Mouse (Mus musculus) stomach, embryonic 14.5 days (tissue): ENCODE results near the gene Dgkg. TPM values are rescaled to one million over a fixed set of nuclear protein-coding genes. Genes with fewer than 3 reads are reported as not detected.

Source experiments
- ATAC-seq: fragments of 200-750 bp; cut with Nextera tagmentation; 2 replicates; pipeline ENCODE4 v1.8.0; 2017; ENCODE audit warnings: low read depth, moderate TSS enrichment; ENCODE audit not compliant: insufficient number of reproducible peaks, insufficient read depth, low FRiP score
- H3K27ac ChIP-seq: fragments of 300-500 bp; sonication (generic); 2 replicates; pipeline ENCODE4 v1.5.1; 2014; ENCODE audit warnings: mild to moderate bottlenecking, low read length, moderate library complexity, mixed read lengths
- H3K27me3 ChIP-seq: fragments of 300-500 bp; sonication (generic); 2 replicates; pipeline ENCODE4 v1.6.1; 2014; ENCODE audit warnings: low read length, control low read depth, mixed read lengths; ENCODE audit not compliant: control insufficient read depth, insufficient read depth
- H3K36me3 ChIP-seq: fragments of 300-500 bp; sonication (generic); 2 replicates; pipeline ENCODE4 v1.6.1; 2014; ENCODE audit warnings: mild to moderate bottlenecking, control low read depth, low read length, moderate library complexity, mixed read lengths; ENCODE audit not compliant: control insufficient read depth, insufficient read depth
- H3K4me1 ChIP-seq: fragments of 300-500 bp; sonication (generic); 2 replicates; pipeline ENCODE4 v1.6.1; 2014; ENCODE audit warnings: low read length, control low read depth, mixed read lengths; ENCODE audit not compliant: control insufficient read depth, insufficient read depth
- H3K4me2 ChIP-seq: fragments of 300-500 bp; sonication (generic); replicated peaks from 2 replicates; pipeline ENCODE4 v1.6.1; 2014; ENCODE audit warnings: low read depth, low read length, control low read depth
- H3K4me3 ChIP-seq: fragments of 300-500 bp; sonication (generic); 2 replicates; pipeline ENCODE4 v1.5.1; 2014; ENCODE audit warnings: low read depth, low read length, control low read depth
- H3K9ac ChIP-seq: fragments of 300-500 bp; sonication (generic); replicated peaks from 2 replicates; pipeline ENCODE4 v1.6.1; 2014; ENCODE audit warnings: low read depth, mild to moderate bottlenecking, control low read depth, low read length, moderate library complexity, mixed read lengths
- H3K9me3 ChIP-seq: fragments of 300-500 bp; sonication (generic); 2 replicates; pipeline ENCODE4 v1.6.1; 2016; ENCODE audit warnings: low read depth, low read length, control low read depth; ENCODE audit not compliant: control insufficient read depth
- WGBS: fragments of 180-500 bp; shearing (Covaris S2); extraction: QIAGEN DNeasy Blood & Tissue Kit; methylation state at CpG from one replicate; pipeline ENCODE4 v1.1.7; 2014; 5-methylcytosine and 5-hydroxymethylcytosine counted together
- polyA plus RNA-seq: library from polyadenylated mRNA; unstranded; fragments of >200 nt; fragmentation: Nextera tagmentation; extraction: Ambion mirVana; gene quantifications from 2 replicates; pipeline ENCODE4 v1.2.1, GENCODE M21; 2014

The Dgkg gene
- polyA plus RNA-seq, 1 experiment from 2014 or later: 1.8 TPM

DNA sequence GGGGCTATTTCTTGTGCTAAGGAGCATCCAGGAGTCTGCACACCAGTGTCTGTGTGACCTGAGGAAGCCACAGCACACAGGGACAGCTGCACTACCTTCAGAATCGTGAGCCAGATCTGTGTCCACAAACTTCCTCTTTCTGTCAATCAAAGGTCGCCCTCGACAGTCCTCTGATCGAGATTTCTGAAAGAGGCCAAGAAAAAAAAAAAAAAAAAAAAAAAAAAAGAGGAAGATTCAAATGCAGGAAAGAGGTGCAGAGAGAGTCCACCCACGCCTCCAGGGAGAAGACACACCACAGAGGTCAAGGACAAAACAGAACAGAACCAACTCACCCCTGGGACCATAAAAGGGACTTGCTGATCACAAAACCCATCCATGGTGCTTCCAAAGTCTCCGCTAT is 220.9 kb downstream of the Dgkg start:
- no peak overlapping the region for H3K4me3 ChIP-seq
- H3K4me2 ChIP-seq: no peak overlapping the region
- no peaks in the 10 kb centered on the region for H3K27me3 ChIP-seq
- no peaks in the 10 kb centered on the region for H3K36me3 ChIP-seq
- no peak overlapping the region for H3K9ac ChIP-seq
- ATAC-seq: no peak
- H3K4me1 ChIP-seq: peaks cover 7% of the 10 kb centered on the region; the same call in 1 of the 2 replicates
- H3K27ac ChIP-seq: no peak overlapping the region
- H3K9me3 ChIP-seq: no peaks in the 10 kb centered on the region
- WGBS: 54% methylated on average over 6 of the region's 6 CpGs

- no peak overlapping the region for H3K9ac ChIP-seq
These were observed 222.5 kb downstream of the Dgkg start for GRCm38 (mm10) chr16:22434530-22434929.

GRCm38 (mm10) chr16:22433944-22434343 is 223.1 kb downstream of the Dgkg start:
- Histone ChIP-seq H3K36me3 (no peaks in the 10 kb centered on the region), H3K9ac (no peak overlapping the region), H3K4me3 (no peak overlapping the region), H3K27ac (no peak overlapping the region), H3K9me3 (no peaks in the 10 kb centered on the region), H3K4me1 (peaks cover 7% of the 10 kb centered on the region; the same call in 1 of the 2 replicates), H3K4me2 (no peak overlapping the region), H3K27me3 (no peaks in the 10 kb centered on the region)
- no peak for ATAC-seq
- WGBS: 14% methylated on average over 12 of the region's 12 CpGs

More at GRCm38 (mm10) chr16:22434530-22434929, 222.5 kb downstream of the Dgkg start:
- Histone ChIP-seq H3K4me2 (no peak overlapping the region), H3K4me1 (0 out of 2 replicates have a peak, but pooled peaks cover 3% of the 10 kb centered on the region), H3K4me3 (no peak overlapping the region), H3K27ac (no peak overlapping the region), H3K27me3 (no peaks in the 10 kb centered on the region), H3K9me3 (no peaks in the 10 kb centered on the region), H3K36me3 (no peaks in the 10 kb centered on the region)
- WGBS: 64% methylated on average over 5 of the region's 5 CpGs
- no peak for ATAC-seq

DNA sequence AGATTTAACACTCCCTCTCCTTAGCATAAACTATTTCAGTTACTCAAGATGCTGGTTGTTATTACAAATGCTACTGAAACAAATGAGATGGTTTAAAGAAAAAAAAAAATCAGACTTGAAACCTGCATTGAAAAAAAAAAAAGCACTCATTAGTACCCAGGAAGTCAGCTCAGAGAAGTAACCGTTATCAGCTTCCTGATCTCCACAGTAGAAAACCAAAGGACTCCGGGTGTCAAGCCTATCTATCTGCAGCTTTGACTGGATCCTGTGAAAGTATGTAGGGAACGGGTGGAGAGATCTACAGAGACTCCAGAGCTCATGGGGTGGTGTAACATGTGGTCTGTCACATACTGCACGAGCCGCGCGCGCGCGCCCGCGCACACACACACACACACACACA is 225.2 kb downstream of the Dgkg start:
- Histone ChIP-seq H3K4me1 (peaks cover 17% of the 10 kb centered on the region; the same call in 1 of the 2 replicates), H3K4me3 (no peak overlapping the region), H3K4me2 (no peak overlapping the region), H3K27ac (no peak overlapping the region), H3K9me3 (no peaks in the 10 kb centered on the region), H3K36me3 (no peaks in the 10 kb centered on the region), H3K9ac (no peak overlapping the region), H3K27me3 (no peaks in the 10 kb centered on the region)
- WGBS: 85% methylated on average over 12 of the region's 12 CpGs
- ATAC-seq: no peak

- no peaks in the 10 kb centered on the region for H3K36me3 ChIP-seq
- H3K9ac ChIP-seq: no peak overlapping the region
- no peak overlapping the region for H3K4me2 ChIP-seq
- H3K27ac ChIP-seq: no peak overlapping the region
- WGBS: 68% methylated on average over 2 of the region's 2 CpGs
- peaks cover 17% of the 10 kb centered on the region; the same call in 1 of the 2 replicates for H3K4me1 ChIP-seq
- H3K4me3 ChIP-seq: no peak overlapping the region
- no peaks in the 10 kb centered on the region for H3K9me3 ChIP-seq
- ATAC-seq: no peak
- no peaks in the 10 kb centered on the region for H3K27me3 ChIP-seq
These were observed 225.7 kb downstream of the Dgkg start for GRCm38 (mm10) chr16:22431335-22431734.

DNA sequence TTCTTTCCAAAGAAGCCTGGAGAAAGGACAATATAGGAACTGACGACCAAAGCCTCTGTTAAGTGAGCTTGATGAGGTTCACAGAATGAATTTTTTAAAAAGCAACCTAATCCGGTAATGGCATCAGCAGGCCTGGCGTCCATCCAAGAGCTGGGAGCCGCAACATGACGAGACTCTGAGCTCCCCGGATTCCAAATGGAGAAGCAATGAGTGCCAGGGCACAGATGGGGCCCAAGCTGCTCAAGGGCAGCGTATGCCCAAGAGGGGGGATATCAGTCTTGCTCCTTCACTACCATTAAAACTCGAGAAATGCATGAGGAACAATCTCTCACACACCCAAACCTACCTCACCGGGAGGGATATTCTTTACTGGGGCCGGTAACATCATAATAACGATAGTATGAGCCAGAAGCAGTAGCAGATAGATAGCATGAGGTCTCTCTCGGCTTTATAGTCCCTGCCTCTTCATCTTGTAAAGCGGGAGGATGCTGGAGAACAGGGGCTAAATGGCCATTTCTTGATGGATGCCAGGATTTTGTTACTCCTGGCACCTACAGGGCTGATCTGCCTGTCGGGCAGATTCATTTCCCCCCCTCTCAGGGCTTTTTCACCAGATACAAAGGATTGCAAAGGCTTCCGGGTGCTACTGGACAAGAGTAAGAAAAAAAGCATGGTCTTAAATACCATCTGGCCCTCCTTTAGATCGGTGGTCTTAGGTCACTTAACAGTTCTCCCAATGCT is 226.6 kb downstream of the Dgkg start:
- no peak overlapping the region for H3K27ac ChIP-seq
- 66% methylated on average over 16 of the region's 16 CpGs for WGBS
- ATAC-seq: no peak

GRCm38 (mm10) chr16:22429377-22429776 is 227.6 kb downstream of the Dgkg start:
- Histone ChIP-seq H3K9ac (no peak overlapping the region), H3K27me3 (no peaks in the 10 kb centered on the region), H3K36me3 (no peaks in the 10 kb centered on the region), H3K4me1 (peaks cover 17% of the 10 kb centered on the region; the same call in 1 of the 2 replicates), H3K4me2 (peak overlapping the region; percentile 24), H3K9me3 (no peaks in the 10 kb centered on the region), H3K4me3 (no peak overlapping the region), H3K27ac (peak overlapping the region; percentile 28; the same call in 1 of the 2 replicates)
- no peak for ATAC-seq
- WGBS: 15% methylated on average over 8 of the region's 8 CpGs

More for the DNA sequence above, 226.6 kb downstream of the Dgkg start:
- H3K4me3 ChIP-seq: no peak overlapping the region
- H3K9me3 ChIP-seq: no peaks in the 10 kb centered on the region
- H3K4me2 ChIP-seq: no peak overlapping the region
- H3K27me3 ChIP-seq: no peaks in the 10 kb centered on the region
- peaks cover 17% of the 10 kb centered on the region; the same call in 1 of the 2 replicates for H3K4me1 ChIP-seq
- H3K36me3 ChIP-seq: no peaks in the 10 kb centered on the region
- H3K9ac ChIP-seq: no peak overlapping the region

DNA sequence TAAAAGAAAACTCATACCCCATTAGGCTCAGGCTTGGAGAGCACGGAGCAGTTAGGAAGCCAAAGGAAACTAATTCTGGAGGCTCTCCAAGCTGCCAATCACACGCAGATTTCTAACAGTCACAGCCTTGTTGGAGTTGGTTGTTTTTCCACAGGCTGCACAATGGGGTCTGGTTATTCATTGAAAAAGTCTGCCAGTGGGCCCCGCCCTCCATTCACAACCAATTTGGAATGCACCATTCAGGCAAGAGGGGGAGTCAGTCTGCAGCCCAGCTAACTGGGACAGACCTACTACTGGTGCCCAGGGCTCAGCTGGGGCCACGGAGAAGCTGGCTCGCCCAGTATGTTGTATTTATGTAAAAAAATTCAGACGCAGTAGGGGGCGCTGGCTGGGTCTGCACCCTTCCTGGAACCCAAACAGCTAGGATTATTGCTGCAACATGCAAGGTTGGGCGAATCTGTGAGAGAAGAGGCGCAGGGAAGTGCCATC is 228.1 kb downstream of the Dgkg start:
- H3K27me3 ChIP-seq: no peaks in the 10 kb centered on the region
- H3K9me3 ChIP-seq: no peaks in the 10 kb centered on the region
- WGBS: 9% methylated on average over 9 of the region's 9 CpGs
- ATAC-seq: peak; percentile 93
- H3K36me3 ChIP-seq: no peaks in the 10 kb centered on the region
- no peak overlapping the region for H3K9ac ChIP-seq
- no peak overlapping the region for H3K4me3 ChIP-seq
- peak overlapping the region; percentile 28; the same call in 1 of the 2 replicates for H3K27ac ChIP-seq
- peak overlapping the region; percentile 24 for H3K4me2 ChIP-seq
- H3K4me1 ChIP-seq: peaks cover 17% of the 10 kb centered on the region; the same call in 1 of the 2 replicates
